In genomic region chrX:75513787-75514178, GRCm38 (mm10) we compare ENCODE assay signal across 8 mouse cellular contexts. TPM values are rescaled to one million over a fixed set of nuclear protein-coding genes. Genes with fewer than 3 reads are reported as not detected.
DNase-seq lines count a peak whose midpoint lies in the region; ATAC-seq and TF ChIP-seq lines count a peak whose summit lies in the region.

No protein-coding gene starts in this region.

- no peak for DNase-seq in gastrocnemius, adult 2 months
- no peak for DNase-seq in gastrocnemius, postnatal 25 days
- no peak for DNase-seq in testis, postnatal 10 days (ENCODE audit: low spot score)
- no peak for DNase-seq in left cerebral cortex, adult 2 months (ENCODE audit: extremely low spot score in 1 of 2, low spot score in 2 of 2)
- no peak for DNase-seq in gastrocnemius, postnatal 10 days
- DNase-seq in left cerebral cortex, postnatal 4 days: no peak

- TF ChIP-seq POLR2A in testis, adult 2 months (IDR thresholded peaks at IDR 0.05; ENCODE audit: control insufficient read depth, low read depth, low read length): no peak

- H3K9ac ChIP-seq in liver, embryonic 12.5 days: no peak overlapping the region

- no peaks in the 10 kb centered on the region for H3K27me3 ChIP-seq in testis, adult 2 months (ENCODE audit: control insufficient read depth, insufficient read depth, low read length)
- no peaks in the 10 kb centered on the region for H3K27me3 ChIP-seq in liver, embryonic 12.5 days (replicated peaks)

- no peak for ATAC-seq in liver, embryonic 12.5 days

- 11% methylated on average over 3 of the region's 3 CpGs for WGBS in liver, embryonic 12.5 days (ENCODE audit: insufficient replicate concordance)

- H3K9me3 ChIP-seq in liver, embryonic 12.5 days (replicated peaks): no peaks in the 10 kb centered on the region

- peak overlapping the region; percentile 38 for H3K4me2 ChIP-seq in liver, embryonic 12.5 days

- intact Hi-C loops in gastrocnemius, adult 2 months (cut with DNase I): no loop called here
- intact Hi-C loops in left cerebral cortex, adult 2 months (cut with DNase I): loop anchor here (5.0 kb wide), 1 partner anchor 96 kb away; the partner anchor contains the start of genes Brcc3, Cmc4 and Mtcp1
- intact Hi-C loops in left cerebral cortex, postnatal 4 days (cut with DNase I): no loop called here

- peak overlapping the region; percentile 84 for H3K4me3 ChIP-seq in gastrocnemius, adult 2 months
- peak overlapping the region; percentile 93; the same call in 1 of the 2 replicates for H3K4me3 ChIP-seq in testis, adult 2 months (ENCODE audit: control insufficient read depth, low read depth, low read length)
- H3K4me3 ChIP-seq in liver, embryonic 12.5 days: no peak overlapping the region; the same call in 1 of the 2 replicates
- H3K4me3 ChIP-seq in left cerebral cortex, adult 2 months: no peak overlapping the region

- no peaks in the 10 kb centered on the region for H3K36me3 ChIP-seq in testis, adult 2 months (ENCODE audit: control insufficient read depth, insufficient read depth, low read length)
- H3K36me3 ChIP-seq in liver, embryonic 12.5 days: no peaks in the 10 kb centered on the region; the same call in 1 of the 2 replicates

- H3K27ac ChIP-seq in gastrocnemius, adult 2 months: no peak overlapping the region
- H3K27ac ChIP-seq in testis, adult 2 months (ENCODE audit: control insufficient read depth, insufficient read depth, low read depth, low read length): no peak overlapping the region
- no peak overlapping the region for H3K27ac ChIP-seq in liver, embryonic 12.5 days
- no peak overlapping the region for H3K27ac ChIP-seq in left cerebral cortex, adult 2 months

- H3K4me1 ChIP-seq in testis, adult 2 months (ENCODE audit: control insufficient read depth, insufficient read depth, low read length): no peaks in the 10 kb centered on the region
- H3K4me1 ChIP-seq in liver, embryonic 12.5 days: peaks cover 3% of the 10 kb centered on the region; the same call in 1 of the 2 replicates

- no peak for TF ChIP-seq CTCF in gastrocnemius, adult 2 months (IDR thresholded peaks at IDR 0.05)
- TF ChIP-seq CTCF in testis, adult 2 months (IDR thresholded peaks at IDR 0.05; ENCODE audit: control insufficient read depth, insufficient read depth, insufficient replicate concordance, low read depth, low read length): no peak
- no peak for TF ChIP-seq CTCF in left cerebral cortex, adult 2 months (IDR thresholded peaks at IDR 0.05)

RNA-seq across cellular contexts. Expression of gene Vbp1, which starts 0.3 kb away (rescaled TPM):
- 10 to 100 TPM; 36.9 to 46.6 TPM for total RNA-seq in gastrocnemius, adult 2 months (2021)
- 10 to 100 TPM; 39.3 to 44.5 TPM for total RNA-seq in gastrocnemius, postnatal 25 days (2021)
- polyA plus RNA-seq in testis, adult 2 months (2012; rRNA removed): 0.99 and 2.0 TPM in 2 replicates
- 133 and 138 TPM in 2 replicates for polyA plus RNA-seq in liver, embryonic 12.5 days (2016; fragmentation: Nextera tagmentation; extraction: Ambion mirVana)
- 10 to 100 TPM; 63.6 to 64.8 TPM for total RNA-seq in left cerebral cortex, adult 2 months (2021)
- total RNA-seq in gastrocnemius, postnatal 10 days (2021): 10 to 100 TPM; 45.9 to 51.7 TPM
- total RNA-seq in left cerebral cortex, postnatal 4 days (2021): 10 to 100 TPM; 91.5 to 93.0 TPM

Comparison
In these comparisons a context has a peak if more than half of its experiments do, and no peak if none do; other contexts are left out.
1. H3K4me3 ChIP-seq: peak in gastrocnemius, adult 2 months (single experiment) and testis, adult 2 months (single experiment); none in liver, embryonic 12.5 days (single experiment) and left cerebral cortex, adult 2 months (single experiment).